Mouse (Mus musculus) brain, embryonic 18.5 days (tissue): ENCODE measurements around the gene Rab3gap2.

Experiments used
- DNase-seq: peaks from one replicate; pipeline ENCODE4 v3.0.0-alpha.2; 2012; ENCODE audit warnings: low read depth, low spot score

Rab3gap2 gene

DNA sequence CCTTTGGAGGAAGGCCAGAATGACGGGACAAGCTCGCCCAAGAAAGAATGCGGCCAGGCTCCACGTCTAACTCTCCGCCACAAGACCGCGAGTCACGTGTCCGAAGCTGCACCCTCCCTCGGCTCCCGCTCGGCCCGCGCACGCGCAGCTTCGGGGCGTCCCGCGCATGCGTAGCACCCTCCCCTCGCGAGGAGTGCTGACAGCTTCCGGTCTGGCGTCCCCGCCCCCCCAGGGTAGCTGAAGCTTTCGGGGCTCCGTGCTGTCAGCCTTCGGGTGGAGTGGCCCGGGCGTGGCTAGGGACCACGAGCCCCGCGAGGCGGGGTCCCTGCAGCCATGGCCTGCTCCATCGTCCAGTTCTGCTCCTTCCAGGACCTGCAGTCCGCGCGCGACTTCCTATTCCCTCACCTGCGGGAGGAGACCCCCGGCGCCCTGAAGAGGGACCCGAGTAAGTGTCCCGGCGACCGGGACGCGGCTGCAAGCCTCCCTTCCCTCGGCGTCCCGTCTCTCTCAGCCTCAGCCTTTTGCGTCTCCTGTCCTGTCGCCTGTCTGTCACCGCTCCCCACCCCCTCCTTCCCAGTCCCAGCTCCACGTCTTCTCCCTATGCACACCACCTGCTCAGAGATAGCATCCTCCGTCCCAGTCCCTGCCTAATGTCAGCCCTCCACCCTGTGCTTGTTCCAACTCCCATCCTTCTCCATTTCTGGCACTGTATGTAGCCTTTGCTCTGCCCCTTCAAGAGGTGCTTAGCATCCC lies at the start of gene Rab3gap2:
Rab3gap2 (plus strand) TSS at position 209 of the 753 bp plus-strand sequence.
- peak; percentile 88 for DNase-seq

DNA sequence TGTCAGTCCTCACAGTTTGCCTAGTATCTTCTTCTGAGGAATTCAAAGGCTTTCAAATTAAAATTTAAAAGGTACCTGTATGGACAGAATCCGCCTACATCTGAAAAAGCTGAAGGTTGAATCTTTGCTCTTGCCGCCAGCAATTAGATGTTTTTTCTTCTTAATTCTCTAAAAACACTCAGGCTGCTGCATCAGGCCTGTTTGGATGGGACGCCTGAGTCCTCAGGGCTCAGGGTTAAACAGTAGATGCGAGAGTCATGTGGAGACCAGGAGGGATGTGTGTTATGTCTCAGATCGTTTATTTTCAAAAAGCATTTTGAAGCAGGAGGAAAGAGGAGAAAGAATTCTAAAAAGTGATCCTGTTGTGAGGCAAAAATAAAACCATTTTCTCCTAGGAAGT lies 30.3 kb upstream of the Rab3gap2 start:
- DNase-seq, result no peak

DNA sequence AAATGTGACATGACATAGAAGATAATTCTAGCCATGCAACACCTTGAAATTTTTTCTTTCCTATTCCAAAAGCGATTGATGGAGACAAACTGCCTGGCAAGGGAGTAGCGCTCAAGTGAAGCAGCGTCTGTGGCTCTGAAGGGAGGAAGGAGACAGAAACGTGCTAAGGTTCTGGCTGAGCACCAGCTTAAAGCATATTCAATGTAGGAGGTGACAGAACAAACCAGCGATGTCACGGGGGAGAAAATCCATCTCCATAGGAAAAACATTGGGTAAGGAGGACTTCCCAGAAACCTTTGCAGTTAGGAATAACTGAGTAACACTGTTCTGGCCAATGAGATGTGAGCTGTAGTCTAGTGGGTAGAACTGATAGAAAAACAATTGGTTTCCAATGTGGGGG lies 26.1 kb upstream of the Rab3gap2 start:
- DNase-seq, result no peak

DNA sequence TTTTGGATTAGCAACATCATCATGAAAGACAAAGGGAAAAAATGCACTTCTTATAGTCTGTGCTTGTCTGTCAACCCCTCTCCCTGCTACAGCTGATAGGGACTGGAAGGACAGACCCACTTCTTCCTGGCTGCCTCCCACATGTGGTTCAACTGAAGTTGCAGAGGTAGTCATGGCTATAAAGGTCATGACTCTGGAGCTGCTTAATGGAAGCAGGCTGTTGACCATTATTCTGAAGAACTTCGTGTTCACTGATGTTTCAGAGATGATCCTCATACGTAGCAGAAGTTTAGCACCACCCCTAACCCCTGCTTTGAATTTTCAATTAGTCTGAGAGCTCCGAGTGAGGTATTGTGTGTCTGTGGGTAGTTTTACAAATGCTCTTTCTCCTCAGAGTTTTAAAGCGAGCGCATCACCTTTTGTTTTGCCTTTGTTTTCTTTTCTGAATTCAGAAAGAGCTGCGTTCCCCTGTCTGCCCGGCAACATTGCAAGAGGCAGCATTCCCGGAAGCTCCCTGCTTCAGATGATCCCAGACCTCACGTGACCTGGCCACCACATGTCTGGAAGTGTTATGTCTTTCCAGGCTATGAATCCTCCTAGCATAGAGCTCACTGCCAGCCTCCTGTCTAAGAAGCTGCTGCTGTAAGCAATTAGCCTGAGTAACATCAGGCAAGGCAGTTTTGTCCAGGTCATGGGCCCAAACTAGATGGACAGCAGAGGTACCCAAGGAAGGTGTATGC lies 20.2 kb upstream of the Rab3gap2 start:
- DNase-seq, result no peak

DNA sequence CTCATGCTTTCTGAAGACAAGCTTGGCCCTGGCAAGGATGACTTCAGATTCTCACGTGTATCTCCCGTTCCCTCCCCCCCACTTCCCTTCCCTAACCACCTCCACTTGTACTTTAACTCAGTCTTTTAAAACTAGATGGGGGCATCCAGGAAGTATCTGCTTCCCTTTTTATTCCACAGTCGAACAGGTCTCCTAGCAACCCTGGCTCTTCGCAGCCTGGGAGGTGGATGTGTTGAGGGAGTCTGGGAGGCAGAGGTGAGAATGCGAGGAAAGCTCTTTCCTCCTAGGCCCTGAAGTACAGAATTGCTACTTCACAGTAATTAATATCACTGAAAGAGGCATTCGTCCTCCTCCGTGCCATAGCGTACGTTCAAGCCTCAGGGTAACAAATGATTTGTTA lies 18.4 kb upstream of the Rab3gap2 start:
- no peak for DNase-seq

DNA sequence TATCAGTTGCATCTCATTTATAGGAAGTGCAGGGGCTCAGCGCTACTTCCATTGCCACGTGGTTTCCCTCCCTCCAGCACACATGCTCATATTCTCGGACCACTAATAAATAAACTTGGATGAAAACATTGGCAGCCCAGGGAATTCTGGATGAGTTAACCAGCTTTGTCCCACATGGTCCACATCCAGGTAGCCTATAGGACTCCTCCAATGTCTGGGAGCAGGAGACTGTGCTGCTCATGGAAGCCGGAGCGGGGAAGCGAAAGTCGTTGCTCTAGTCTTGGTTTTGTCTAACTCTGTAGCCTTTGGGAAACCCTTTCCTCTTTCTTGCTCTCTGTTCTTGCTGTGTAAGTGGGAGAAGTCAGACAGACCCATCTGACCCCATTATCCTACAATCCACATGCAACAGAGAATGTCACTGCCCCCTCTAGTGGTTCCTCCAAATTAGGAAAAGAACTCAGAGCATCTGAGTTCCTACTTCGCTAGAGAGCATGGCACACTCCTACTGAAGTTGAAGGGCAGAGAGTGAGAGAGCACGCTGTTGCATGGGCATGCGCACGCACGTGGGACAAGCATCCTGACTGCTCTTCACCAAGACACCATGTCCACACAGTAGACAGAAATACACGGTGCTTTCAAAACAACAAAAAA lies 16.7 kb upstream of the Rab3gap2 start:
- DNase-seq, result no peak

DNA sequence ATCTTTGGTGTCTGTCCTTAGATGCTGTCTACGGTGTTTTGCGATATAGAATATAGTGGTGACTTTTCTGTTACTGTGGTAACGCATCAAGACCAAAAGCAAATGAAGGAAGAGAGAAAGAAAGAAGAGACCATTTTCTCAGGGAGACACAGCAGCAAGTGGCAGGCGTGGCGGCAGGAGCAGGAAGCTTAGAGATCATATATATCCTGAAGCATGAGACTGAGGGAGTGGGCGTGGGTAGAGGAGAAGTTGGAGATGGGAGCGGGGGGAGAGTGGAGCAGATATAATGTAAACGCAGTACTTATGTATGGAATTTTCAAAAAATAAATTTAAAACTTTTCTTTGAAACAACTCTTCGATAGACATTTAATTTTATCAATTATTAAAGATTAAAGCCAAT lies 14.0 kb upstream of the Rab3gap2 start:
- DNase-seq, result no peak

DNA sequence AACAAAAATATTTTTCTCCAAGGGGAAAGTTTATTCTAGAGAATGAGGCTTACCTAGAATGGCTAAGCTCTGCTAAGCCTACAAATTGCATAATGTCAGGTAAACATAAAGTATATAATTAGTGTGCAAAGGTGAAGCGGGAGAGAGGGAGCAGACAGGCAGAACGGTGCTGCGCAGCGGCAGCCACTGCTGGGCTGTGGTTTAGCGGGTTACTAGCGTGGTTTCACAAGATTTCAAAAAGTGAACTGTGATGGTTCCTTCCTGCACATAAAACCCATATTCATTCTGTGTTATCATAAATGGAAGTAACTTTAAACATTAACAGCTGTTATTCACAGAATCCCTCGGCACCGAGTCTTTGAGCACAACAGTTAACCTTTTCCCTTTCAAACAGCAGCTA lies 11.8 kb upstream of the Rab3gap2 start:
- no peak for DNase-seq

DNA sequence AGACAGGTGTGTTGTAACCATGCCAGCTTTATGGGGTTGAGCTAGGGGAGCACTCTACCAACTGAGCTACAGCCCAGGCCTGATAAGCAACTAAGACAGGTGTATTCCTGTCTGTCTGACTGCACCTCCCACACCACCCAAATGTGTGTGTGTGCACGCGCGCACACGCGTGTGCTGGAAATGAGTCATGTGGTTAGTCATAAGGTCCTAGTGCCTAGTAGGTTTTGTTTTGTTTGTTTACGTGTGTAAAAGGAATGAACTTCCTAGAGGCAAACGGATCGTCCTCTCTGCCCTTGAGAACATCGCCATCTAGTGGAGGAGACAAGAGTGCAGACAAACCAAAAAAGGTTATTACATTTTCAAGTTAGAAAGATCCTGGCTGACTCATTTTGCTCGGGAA lies 10.4 kb upstream of the Rab3gap2 start:
- DNase-seq, result no peak

DNA sequence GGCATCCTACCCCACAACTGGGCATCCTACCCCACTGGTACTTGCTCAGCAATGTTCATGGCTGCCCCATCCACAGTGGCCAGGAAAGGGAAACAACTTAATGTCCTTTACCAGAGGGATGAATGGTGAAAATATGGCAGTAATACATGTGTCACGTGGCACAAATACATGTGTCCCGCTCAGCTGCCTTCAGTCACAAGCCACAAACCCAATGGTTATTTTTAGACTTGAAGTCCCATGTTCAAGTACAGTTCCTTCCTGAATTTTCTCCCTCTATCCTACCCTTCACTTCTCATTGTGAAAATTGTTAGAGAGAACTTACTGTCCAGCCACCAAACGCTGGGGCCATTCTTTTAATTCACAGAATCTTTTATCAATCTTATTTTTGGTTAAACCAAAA lies 7.6 kb upstream of the Rab3gap2 start:
- no peak for DNase-seq

DNA sequence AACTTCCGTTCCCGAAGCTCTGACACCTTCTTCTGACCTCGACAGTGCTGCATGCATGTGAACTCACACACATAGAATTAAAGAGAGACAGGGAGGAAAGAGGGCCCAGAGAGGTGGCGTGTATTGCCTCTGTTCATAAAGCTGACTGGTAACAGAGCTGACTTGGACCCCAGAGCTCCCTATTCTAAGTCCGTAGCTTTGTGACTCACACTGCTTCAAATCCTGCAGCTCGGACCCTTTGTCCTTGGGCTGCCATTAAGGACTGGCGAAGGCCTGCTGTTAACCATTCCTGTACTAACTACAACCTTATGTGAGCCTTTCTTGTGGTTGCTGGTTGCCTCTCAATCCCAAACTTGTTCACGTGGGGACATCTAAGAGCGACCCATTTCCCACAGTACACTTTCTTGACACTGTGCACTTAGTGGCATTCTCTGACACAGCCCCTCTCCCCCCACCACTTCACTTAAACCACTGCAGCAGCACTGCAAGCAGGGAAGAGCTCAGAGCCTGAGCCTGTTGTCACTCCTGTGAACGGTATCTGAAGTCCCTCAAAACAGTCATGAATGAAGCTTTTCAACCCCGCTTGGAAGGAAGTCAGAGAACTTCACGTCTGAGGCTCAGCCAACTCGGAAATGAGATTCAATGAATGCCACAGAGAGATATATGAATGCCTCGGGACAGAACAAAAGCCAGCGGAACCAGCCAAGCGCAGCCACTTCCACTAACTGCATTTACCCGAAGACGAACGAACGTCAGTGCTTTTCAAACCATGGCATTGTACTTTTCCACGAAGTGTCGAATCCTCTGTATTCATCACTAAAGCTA lies 3.1 kb upstream of the Rab3gap2 start:
- DNase-seq, result no peak

DNA sequence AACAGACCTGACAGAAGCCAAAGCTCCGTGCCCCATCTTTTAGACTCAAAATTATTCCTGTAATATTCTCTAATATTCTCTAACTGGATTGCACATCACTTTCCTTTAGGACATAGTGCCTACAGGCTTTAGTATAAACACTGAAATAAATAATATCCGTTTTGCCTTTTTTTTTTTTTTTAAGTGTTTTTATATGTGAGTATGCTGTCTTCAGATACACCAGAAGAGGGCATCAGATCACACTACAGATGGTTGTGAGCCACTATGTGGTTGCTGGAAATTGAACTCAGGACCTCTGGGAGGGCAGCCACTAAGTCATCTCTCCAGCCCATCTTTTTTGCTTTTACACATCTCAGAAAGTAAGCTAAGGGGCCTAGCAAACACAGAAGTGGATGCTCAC lies 1.9 kb upstream of the Rab3gap2 start:
- DNase-seq, result no peak

DNA sequence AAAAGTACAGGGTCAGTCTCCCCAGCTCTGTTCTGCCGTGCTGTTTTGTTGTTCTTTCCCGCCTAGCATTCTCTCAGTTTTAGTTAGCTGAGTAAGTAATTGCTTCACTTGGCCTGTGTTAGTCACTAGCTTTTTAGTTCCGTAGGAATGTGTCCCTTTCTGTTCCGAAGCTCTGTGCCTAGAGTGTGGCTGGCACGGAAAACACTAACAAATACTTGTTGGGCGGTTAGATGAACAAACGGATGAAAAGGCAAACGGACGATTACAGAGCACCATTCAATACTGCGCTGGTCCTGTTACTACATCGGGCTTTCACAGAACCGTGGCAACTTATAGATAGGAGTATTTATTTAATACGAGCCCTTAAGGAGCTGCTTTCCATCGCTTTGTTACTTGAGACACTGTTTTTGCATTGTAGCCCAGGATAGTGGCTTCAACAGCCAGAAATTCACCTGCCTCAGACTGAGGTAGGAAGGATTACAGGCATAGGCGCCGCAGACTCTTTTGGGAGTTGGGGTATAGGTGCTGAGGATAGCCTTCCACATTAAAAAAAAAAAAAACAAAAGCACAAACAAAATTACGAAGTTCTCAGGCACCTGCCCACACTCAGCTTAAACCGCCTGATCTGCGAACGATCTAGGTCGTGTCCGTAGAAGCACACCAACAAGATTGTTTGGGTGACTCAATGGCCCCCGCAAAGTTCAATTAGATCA lies 565 bp upstream of the Rab3gap2 start:
- no peak for DNase-seq

DNA sequence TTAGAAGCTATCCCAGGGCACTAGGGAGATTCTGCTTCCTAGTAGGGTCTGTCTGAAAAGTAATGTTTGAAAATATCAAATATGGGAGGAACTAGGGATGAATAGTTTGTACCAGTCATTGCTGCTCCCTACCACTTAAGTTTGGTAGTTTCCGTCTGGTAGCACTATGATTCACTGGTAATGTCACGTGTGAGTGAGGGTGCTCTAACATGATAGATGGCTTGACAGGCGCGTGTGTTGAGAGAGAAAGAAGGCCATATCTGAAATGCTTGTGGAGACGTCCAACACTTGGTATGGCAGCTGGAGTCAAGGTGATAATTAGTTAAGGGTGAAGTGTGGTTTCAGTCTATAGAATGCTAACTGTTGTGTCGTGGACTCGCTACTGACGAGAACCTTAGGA lies 1.2 kb downstream of the Rab3gap2 start:
- no peak for DNase-seq

DNA sequence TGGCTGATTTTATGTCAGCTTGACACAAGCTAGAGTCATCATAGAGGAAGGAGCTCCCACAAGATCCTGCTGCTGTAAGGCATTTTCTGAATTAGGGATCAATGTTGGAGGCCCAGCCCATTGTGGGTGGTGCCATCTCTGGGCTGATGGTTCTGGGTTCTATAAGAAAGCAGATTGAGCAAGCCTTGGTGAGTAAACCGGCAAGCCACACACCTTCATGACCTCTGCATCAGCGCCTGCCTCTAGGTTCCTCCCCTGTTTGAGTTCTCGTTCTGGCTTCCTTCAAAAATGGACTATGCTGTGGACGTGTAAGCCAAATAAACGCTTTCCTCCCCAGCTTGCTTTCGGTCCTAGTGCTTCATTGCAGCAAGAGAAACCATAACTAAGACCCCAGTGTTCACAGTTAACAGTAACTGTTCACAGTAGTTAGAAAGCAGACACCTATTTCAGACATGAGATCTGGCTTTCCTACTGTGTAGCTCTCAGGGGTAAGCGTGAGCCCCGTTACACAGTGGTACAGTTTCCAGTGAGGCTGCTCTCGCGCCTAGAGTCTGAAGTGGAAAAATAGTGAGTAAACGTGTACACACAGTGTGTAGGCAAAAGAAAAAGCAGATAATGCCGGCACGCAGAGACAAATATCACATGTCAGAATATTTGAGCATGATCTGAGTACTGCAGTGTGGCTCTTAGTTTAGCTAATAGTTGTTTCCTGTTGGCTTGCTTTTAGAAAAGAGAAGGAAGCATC lies 4.1 kb downstream of the Rab3gap2 start:
- no peak for DNase-seq

DNA sequence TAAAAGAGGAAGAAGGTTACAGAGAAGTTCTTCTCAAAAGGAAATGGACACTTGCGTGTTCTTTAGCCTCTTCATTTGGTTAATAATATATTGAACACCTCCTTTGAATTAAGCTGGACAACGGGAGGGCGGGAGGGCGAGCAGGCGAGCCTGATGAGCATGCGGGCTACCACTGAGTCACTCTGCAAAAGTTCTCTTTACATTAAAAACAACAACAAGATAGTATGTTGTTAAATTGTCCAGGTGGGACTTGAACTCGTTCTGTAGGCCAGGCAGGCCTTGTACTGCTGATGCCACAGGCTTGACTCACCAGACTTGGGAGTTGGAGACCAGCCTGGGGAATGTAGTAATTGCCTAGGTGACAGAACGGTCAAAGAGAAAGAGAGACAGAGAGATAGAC lies 4.8 kb downstream of the Rab3gap2 start:
- DNase-seq, result no peak

DNA sequence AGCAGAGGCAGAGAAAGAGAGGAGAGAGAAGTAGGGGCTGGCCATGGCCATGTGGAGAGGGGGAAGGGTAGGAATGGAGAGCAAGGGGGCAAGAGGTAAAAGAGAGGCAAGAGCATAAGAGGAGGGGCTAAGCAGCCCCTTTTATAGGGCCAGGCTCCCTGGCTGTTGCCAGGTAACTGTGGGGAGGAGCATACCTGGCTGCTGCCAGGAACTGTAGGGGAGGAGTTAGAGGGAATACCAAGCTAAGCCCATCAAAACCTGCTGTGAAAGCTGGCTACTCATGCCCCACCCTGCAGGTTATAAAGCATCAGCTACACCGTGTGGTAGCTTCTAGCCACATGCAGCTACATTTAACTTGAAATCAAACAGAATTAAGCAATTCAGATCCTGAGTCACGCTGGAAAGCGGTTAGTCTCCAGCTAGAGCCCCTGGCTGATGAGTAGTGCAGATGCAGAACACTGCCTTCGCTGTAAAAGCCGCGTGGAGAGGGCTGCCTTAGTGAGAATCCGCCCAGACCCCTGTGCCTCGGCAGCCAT lies 5.8 kb downstream of the Rab3gap2 start:
- no peak for DNase-seq

DNA sequence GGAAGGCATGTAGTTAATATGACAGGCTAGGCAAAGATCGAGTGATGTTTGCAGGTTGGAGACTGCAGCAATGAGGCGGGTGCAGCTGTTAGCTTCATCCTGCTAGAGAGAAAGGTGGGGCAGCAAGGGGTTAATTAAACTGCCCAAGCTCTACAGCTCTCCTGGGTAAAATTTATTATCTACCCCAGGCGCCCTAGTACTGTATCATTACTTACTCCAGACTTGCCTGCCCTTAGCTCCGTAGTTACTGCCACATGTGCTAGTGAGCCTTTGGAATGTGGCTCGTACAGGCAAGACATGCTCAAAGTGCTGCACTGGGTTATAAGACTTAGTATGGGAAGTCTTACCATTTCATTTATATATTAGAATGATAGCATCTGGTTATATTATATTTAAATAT lies 12.4 kb downstream of the Rab3gap2 start:
- no peak for DNase-seq

DNA sequence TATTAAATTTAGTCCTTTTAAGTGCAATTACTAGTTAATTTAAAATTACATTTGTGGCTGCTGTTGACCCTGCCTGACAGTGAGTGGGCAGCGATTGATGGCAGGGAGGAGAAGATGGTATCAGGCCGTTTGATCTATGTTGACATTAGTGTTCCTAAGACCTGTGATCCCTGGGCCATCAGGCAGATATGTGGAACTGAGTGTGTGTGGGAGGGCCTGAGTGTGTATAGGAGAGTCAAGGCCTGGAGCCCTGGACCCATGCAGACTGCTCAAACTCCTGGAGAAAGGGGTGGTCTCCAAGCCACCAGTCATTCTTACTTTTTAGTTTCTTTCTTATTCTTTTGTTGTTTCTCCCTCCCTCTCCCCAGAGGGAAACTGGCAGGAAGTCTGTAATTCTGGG lies 12.8 kb downstream of the Rab3gap2 start:
- DNase-seq, result no peak

DNA sequence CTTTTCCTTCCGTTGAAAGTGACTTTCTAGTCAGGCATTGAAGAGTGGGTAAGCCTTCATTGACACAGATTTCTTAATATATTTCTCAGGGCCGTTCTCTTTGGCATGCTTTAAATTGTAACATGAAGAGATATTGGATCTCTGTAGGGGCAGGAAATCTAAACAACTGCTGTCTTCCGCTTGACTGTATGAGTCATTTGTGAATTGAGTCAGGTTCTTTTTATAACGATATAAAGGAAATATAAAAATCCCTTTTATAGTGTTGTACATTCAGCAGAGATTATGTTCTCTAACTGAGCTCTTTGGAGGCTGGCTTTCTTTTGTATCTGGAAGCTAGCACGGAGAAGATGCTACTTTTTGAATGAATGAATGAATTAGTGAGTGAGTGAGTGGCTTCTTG lies 14.0 kb downstream of the Rab3gap2 start:
- no peak for DNase-seq
